ENCODE assay signal across 8 mouse cellular contexts in genomic region chr8:12872983-12873356, GRCm38 (mm10). TPM values are rescaled to one million over a fixed set of nuclear protein-coding genes. Genes with fewer than 3 reads are reported as not detected.
DNase-seq lines count a peak whose midpoint lies in the region; ATAC-seq and TF ChIP-seq lines count a peak whose summit lies in the region.

No protein-coding gene starts in this region.

- H3K9me3 ChIP-seq in heart, embryonic 10.5 days: no peaks in the 10 kb centered on the region
- no peaks in the 10 kb centered on the region for H3K9me3 ChIP-seq in CH12.LX (replicated peaks; ENCODE audit: low read length)
- no peaks in the 10 kb centered on the region for H3K9me3 ChIP-seq in forebrain, embryonic 13.5 days (replicated peaks)
- no peaks in the 10 kb centered on the region for H3K9me3 ChIP-seq in liver, embryonic 15.5 days (replicated peaks)

- H3K4me1 ChIP-seq in heart, embryonic 10.5 days: peaks cover 42% of the 10 kb centered on the region
- peaks cover 4 to 5% of the 10 kb centered on the region in 2 experiments; a peak in 3 of 4 replicates for H3K4me1 ChIP-seq in CH12.LX (ENCODE audit: control insufficient read depth in 1 of 2, insufficient read depth in 2 of 2)
- peaks cover 67% of the 10 kb centered on the region for H3K4me1 ChIP-seq in forebrain, embryonic 13.5 days
- peaks cover 11% of the 10 kb centered on the region; the same call in 1 of the 2 replicates for H3K4me1 ChIP-seq in liver, embryonic 15.5 days (replicated peaks)

- WGBS in heart, embryonic 10.5 days: 10% methylated on average over 9 of the region's 9 CpGs
- 4% methylated on average over 8 of the region's 9 CpGs for WGBS in forebrain, embryonic 13.5 days
- 13% methylated on average over 9 of the region's 9 CpGs for WGBS in liver, embryonic 15.5 days (ENCODE audit: insufficient replicate concordance)

- ATAC-seq in forebrain, embryonic 13.5 days: peak; percentile 30
- ATAC-seq in liver, embryonic 15.5 days (ENCODE audit: insufficient read depth): no peak

- H3K79me2 ChIP-seq in CH12.LX (replicated peaks; ENCODE audit: control insufficient read depth, extremely low read depth, insufficient read depth, poor library complexity, severe bottlenecking): no peaks in the 10 kb centered on the region

- in situ Hi-C loops in CH12.LX (cut with MboI; ENCODE audit: low pct_ligation_motif_present, low pct_unique_long_range_greater_than_20kb, low sequenced_read_pairs): no loop called here

- H3K27me3 ChIP-seq in heart, embryonic 10.5 days (ENCODE audit: insufficient read depth, poor library complexity, severe bottlenecking): peaks cover 59% of the 10 kb centered on the region
- H3K27me3 ChIP-seq in CH12.LX (replicated peaks): peaks cover 91% of the 10 kb centered on the region
- H3K27me3 ChIP-seq in forebrain, embryonic 13.5 days: no peaks in the 10 kb centered on the region
- H3K27me3 ChIP-seq in liver, embryonic 15.5 days: peaks cover 91% of the 10 kb centered on the region

- TF ChIP-seq CTCF in CH12.LX (conservative IDR thresholded peaks at IDR 0.05 in 1 of 2, IDR thresholded peaks at IDR 0.05 in 1 of 2; ENCODE audit: low read depth in 2 of 2, low read length in 2 of 2): no peak

- no peaks in the 10 kb centered on the region for H3K36me3 ChIP-seq in heart, embryonic 10.5 days
- H3K36me3 ChIP-seq in CH12.LX (replicated peaks in 1 of 2; ENCODE audit: control insufficient read depth in 1 of 2, insufficient read depth in 1 of 2, low read length in 1 of 2): no peaks in the 10 kb centered on the region
- no peaks in the 10 kb centered on the region for H3K36me3 ChIP-seq in forebrain, embryonic 13.5 days (ENCODE audit: poor library complexity, severe bottlenecking)
- H3K36me3 ChIP-seq in liver, embryonic 15.5 days (replicated peaks): no peaks in the 10 kb centered on the region

- peak overlapping the region; percentile 62; the same call in 1 of the 2 replicates for H3K27ac ChIP-seq in heart, embryonic 10.5 days
- no peak overlapping the region for H3K27ac ChIP-seq in CH12.LX (ENCODE audit: insufficient read depth, low read depth)
- peak overlapping the region; percentile 72 for H3K27ac ChIP-seq in forebrain, embryonic 13.5 days
- H3K27ac ChIP-seq in liver, embryonic 15.5 days (replicated peaks): no peak overlapping the region

- no peak for TF ChIP-seq EP300 in CH12.LX (IDR thresholded peaks at IDR 0.05; ENCODE audit: low read length)

- peak overlapping the region; percentile 98 for H3K4me2 ChIP-seq in CH12.LX (ENCODE audit: insufficient read depth, low read depth, poor library complexity, severe bottlenecking)
- peak overlapping the region; percentile 66 for H3K4me2 ChIP-seq in forebrain, embryonic 13.5 days
- H3K4me2 ChIP-seq in liver, embryonic 15.5 days: peak overlapping the region; percentile 70

- TF ChIP-seq RAD21 in CH12.LX (IDR thresholded peaks at IDR 0.05; ENCODE audit: low read depth, low read length): no peak

- no peak for TF ChIP-seq POLR2A in CH12.LX (IDR thresholded peaks at IDR 0.05; ENCODE audit: low read depth, low read length)

- dilution Hi-C loops in CH12.LX (cut with MboI; ENCODE audit: extremely low pct_ligation_motif_present, extremely low pct_unique_long_range_greater_than_20kb, low sequenced_read_pairs): no loop called here

- DNase-seq in heart, embryonic 10.5 days (ENCODE audit: low spot score): no peak
- DNase-seq in heart, postnatal 14 days: no peak
- DNase-seq in CH12.LX (ENCODE audit: extremely low read depth): no peak
- DNase-seq in yolk sac, embryonic 10.5 days (ENCODE audit: low spot score): no peak
- DNase-seq in adrenal gland, adult (ENCODE audit: inconsistent age in 2 of 2, low spot score in 1 of 2): no peak
- no peak for DNase-seq in spleen, adult 12 weeks (ENCODE audit: low spot score)

- H3K9ac ChIP-seq in CH12.LX (ENCODE audit: insufficient read depth, low read depth): 0 out of 2 replicates have a peak overlapping the region, but pooled peaks have one; percentile 31
- H3K9ac ChIP-seq in forebrain, embryonic 13.5 days: peak overlapping the region; percentile 72
- no peak overlapping the region for H3K9ac ChIP-seq in liver, embryonic 15.5 days

- intact Hi-C loops in heart, postnatal 14 days (cut with DNase I): no loop called here

- H3K4me3 ChIP-seq in heart, embryonic 10.5 days: peak overlapping the region; percentile 69
- peak overlapping the region in 1 of 3 experiments; percentile 36 for H3K4me3 ChIP-seq in CH12.LX (replicated peaks in 1 of 3; ENCODE audit: low read depth in 2 of 3, low read length in 2 of 3, poor library complexity in 1 of 3)
- peak overlapping the region; percentile 60 for H3K4me3 ChIP-seq in forebrain, embryonic 13.5 days
- peak overlapping the region; percentile 46 for H3K4me3 ChIP-seq in liver, embryonic 15.5 days (replicated peaks)

TF ChIP-seq in CH12.LX, 34 proteins besides CTCF, POLR2A, EP300 and RAD21:
- TF ChIP-seq ZNF384 (IDR thresholded peaks at IDR 0.05; ENCODE audit: low read depth, low read length) (0 out of 2 replicates have a peak, but pooled peaks have one; percentile 25), KAT2A (IDR thresholded peaks at IDR 0.05; ENCODE audit: insufficient replicate concordance, low read length) (no peak), MEF2A (IDR thresholded peaks at IDR 0.05; ENCODE audit: borderline replicate concordance, low read depth, low read length) (no peak)

RNA-seq across cellular contexts. Expression of gene Mcf2l, which starts 0.6 kb away (rescaled TPM):
- 8.3 and 9.1 TPM in 2 replicates for polyA plus RNA-seq in heart, embryonic 10.5 days (2016; fragmentation: Nextera tagmentation; extraction: Ambion mirVana)
- 100 to 1,000 TPM; 104 to 109 TPM for total RNA-seq in heart, postnatal 14 days (2021)
- total RNA-seq in CH12.LX (2012; rRNA removed) (not detected in 2 replicates), CH12.LX (2014; rRNA removed) (not detected in 2 replicates)
- polyA plus RNA-seq in CH12.LX (2012; ENCODE audit: insufficient read length, low read depth): not detected in 2 replicates
- polyA plus RNA-seq in forebrain, embryonic 13.5 days (2015; fragmentation: Nextera tagmentation; extraction: Ambion mirVana): 80.3 and 99.0 TPM in 2 replicates
- polyA plus RNA-seq in liver, embryonic 15.5 days (2015; fragmentation: Nextera tagmentation; extraction: Ambion mirVana): 0.98 and 1.4 TPM in 2 replicates

Comparison
In these comparisons a context has a peak if more than half of its experiments do, and no peak if none do; other contexts are left out.
1. H3K27ac ChIP-seq: peak in heart, embryonic 10.5 days (single experiment) and forebrain, embryonic 13.5 days (single experiment); none in CH12.LX (single experiment) and liver, embryonic 15.5 days (single experiment).
2. Peak in every context shown above with its lines, with median percentiles within 50 percentile points of each other: H3K4me2 ChIP-seq.